Mouse (Mus musculus) gastrocnemius, adult 2 months (tissue): Measurements from ENCODE around the gene Clec4a2. TPM values are rescaled to one million over a fixed set of nuclear protein-coding genes. Genes with fewer than 3 reads are reported as not detected.
A peak's percentile ranks its signal among the peaks of the same experiment; 100 is the strongest.
"Not testable (repeated sequence)": the region's sequence is repeated elsewhere in the genome, so short reads cannot be mapped to it uniquely, and the experiment has no call there.

ENCODE experiments used
- DNase-seq: peaks from one replicate; pipeline ENCODE4 v3.0.0; 2022
- H3K27ac ChIP-seq: fragments of 200-600 bp; 2 replicates; pipeline ENCODE4 v1.8.1; 2022; ENCODE audit warnings: mild to moderate bottlenecking
- H3K4me3 ChIP-seq: fragments of 200-600 bp; 2 replicates; pipeline ENCODE4 v1.8.1; 2022; ENCODE audit warnings: mild to moderate bottlenecking, moderate library complexity
- CTCF ChIP-seq: fragments of 200-600 bp; IDR thresholded peaks from 2 replicates; pipeline ENCODE4 v1.8.1; 2022; ENCODE audit warnings: antibody characterized with exemption, mild to moderate bottlenecking, moderate library complexity
- intact Hi-C: fragments of 180-260 bp; cut with DNase I; formaldehyde crosslinking; loops from one replicate; pipeline ENCODE4 v1.15.1; 2025
- long read RNA-seq, 2 experiments: library from polyadenylated mRNA; stranded (forward); transcript quantifications; one replicate each; pipeline ENCODE4 v2.0.0; 2021
- total RNA-seq, 2 experiments: library from RNA; stranded (reverse); gene quantifications; 2 replicates each; pipeline ENCODE4 v1.2.3; 2021

The Clec4a2 gene
- total RNA-seq = under 1 TPM; 0.36 to 0.95 TPM
- long read RNA-seq, experiment 1 = 0 reads
- long read RNA-seq, experiment 2 = 0 reads

GRCm38 (mm10) chr6:123106128-123106527 is at the start of gene Clec4a2:
Gene Clec4a2 (plus strand): TSS chr6:123106428.
- H3K27ac ChIP-seq, H3K4me3 ChIP-seq, DNase-seq, intact Hi-C loops: not testable (repeated sequence)

GRCm38 (mm10) chr6:123095125-123095843 is 10.9 kb upstream of the Clec4a2 start:
- DNase-seq = no peak
- no peak for TF ChIP-seq CTCF
- intact Hi-C loops = no loop called here
- Histone ChIP-seq H3K27ac (no peak overlapping the region), H3K4me3 (no peak overlapping the region)

GRCm38 (mm10) chr6:123123195-123123594 is 17.0 kb downstream of the Clec4a2 start:
- no peak for DNase-seq
- peak overlapping the region; percentile 23; the same call in 1 of the 2 replicates for H3K4me3 ChIP-seq
- no peak overlapping the region for H3K27ac ChIP-seq
- intact Hi-C loops = no loop called here
- no peak for TF ChIP-seq CTCF

- TF ChIP-seq CTCF = no peak
- Histone ChIP-seq H3K4me3 (no peak overlapping the region), H3K27ac (no peak overlapping the region)
- intact Hi-C loops = no loop called here
- DNase-seq = no peak
Observed at GRCm38 (mm10) chr6:123127173-123127572, 20.9 kb downstream of the Clec4a2 start.

- intact Hi-C loops, DNase-seq, H3K4me3 ChIP-seq, H3K27ac ChIP-seq: not testable (repeated sequence)
Observed at GRCm38 (mm10) chr6:123137766-123138526, 31.7 kb downstream of the Clec4a2 start.

- Histone ChIP-seq H3K27ac (no peak overlapping the region), H3K4me3 (no peak overlapping the region)
- intact Hi-C loops = no loop called here
- TF ChIP-seq CTCF = no peak
- DNase-seq = no peak
Observed at GRCm38 (mm10) chr6:123170106-123170505, 63.9 kb downstream of the Clec4a2 start.

- Histone ChIP-seq H3K27ac (no peak overlapping the region), H3K4me3 (no peak overlapping the region)
- TF ChIP-seq CTCF = no peak
- DNase-seq = no peak
- intact Hi-C loops = no loop called here
Observed at GRCm38 (mm10) chr6:123171040-123171439, 64.8 kb downstream of the Clec4a2 start.

GRCm38 (mm10) chr6:123172593-123172992 is 66.4 kb downstream of the Clec4a2 start, which contains the start of gene Clec4b2:
Gene Clec4b2 (plus strand): TSS chr6:123172893.
- intact Hi-C loops = no loop called here
- Histone ChIP-seq H3K4me3 (no peak within 1 kb of the TSS), H3K27ac (no peak within 1 kb of the TSS)
- DNase-seq = no peak
- no peak for TF ChIP-seq CTCF

GRCm38 (mm10) chr6:123175549-123175948 is 69.3 kb downstream of the Clec4a2 start:
- TF ChIP-seq CTCF = no peak
- Histone ChIP-seq H3K4me3 (no peak overlapping the region), H3K27ac (no peak overlapping the region)
- no peak for DNase-seq
- intact Hi-C loops = no loop called here

GRCm38 (mm10) chr6:123184862-123185261 is 78.6 kb downstream of the Clec4a2 start:
- H3K27ac ChIP-seq, intact Hi-C loops, H3K4me3 ChIP-seq, DNase-seq: not testable (repeated sequence)
- TF ChIP-seq CTCF = peak; percentile 13; the same call in 1 of the 2 replicates

Other genes starting within 250 kb of the Clec4a2 start
- gene Necap1, start 232.0 kb upstream of the Clec4a2 start, total RNA-seq = 10 to 100 TPM; 15.2 to 16.2 TPM
- gene Clec4a1, start 184.6 kb upstream of the Clec4a2 start, total RNA-seq = 1 to 10 TPM in 1 of 2 experiments, under 1 TPM in 1; 0.61 to 1.5 TPM
- 1 to 10 TPM in 1 of 2 experiments, under 1 TPM in 1; 0.99 to 1.3 TPM for gene Clec4a3, start 153.9 kb upstream of the Clec4a2 start, total RNA-seq
- not detected for gene Clec4a4, start 116.1 kb upstream of the Clec4a2 start, total RNA-seq
- gene Clec4b1, start 56.5 kb upstream of the Clec4a2 start, total RNA-seq = under 1 TPM in 1 of 2 experiments, not detected in 1; 0.53 TPM
- gene Clec4b2, start 66.5 kb downstream of the Clec4a2 start, total RNA-seq = not detected
- not detected for gene Clec4n, start 123.4 kb downstream of the Clec4a2 start, total RNA-seq
- not detected for gene Clec4d, start 155.7 kb downstream of the Clec4a2 start, total RNA-seq
- gene Clec4e, start 183.4 kb downstream of the Clec4a2 start, total RNA-seq = not detected
- gene Vmn2r19, start 201.9 kb downstream of the Clec4a2 start, total RNA-seq = not detected